Mouse (Mus musculus): Measurements from ENCODE around the gene Klri2. TPM values are rescaled to one million over a fixed set of nuclear protein-coding genes. Genes with fewer than 3 reads are reported as not detected.

Gene Klri2
- polyA plus RNA-seq, 1 experiment from 2014 or later, result not detected

Small RNA genes within 50 kb of the gene (microRNA-seq; reads per million reads assigned to microRNA genes)
- not detected for gene Mir680-1

Other genes with a start within 250 kb of the Klri2 start
- gene Olr1, start 233.3 kb downstream of the Klri2 start, polyA plus RNA-seq (2015; fragmentation: Nextera tagmentation; extraction: Ambion mirVana), result not detected in 2 replicates
- 0.06 TPM in 1 of 2 replicates, not detected in the other for gene Tmem52b, start 227.9 kb downstream of the Klri2 start, polyA plus RNA-seq (2015; fragmentation: Nextera tagmentation; extraction: Ambion mirVana)
- 55.4 and 55.5 TPM in 2 replicates for gene Gabarapl1, start 207.3 kb downstream of the Klri2 start, polyA plus RNA-seq (2015; fragmentation: Nextera tagmentation; extraction: Ambion mirVana)
- gene Klre1, start 162.6 kb downstream of the Klri2 start, polyA plus RNA-seq (2015; fragmentation: Nextera tagmentation; extraction: Ambion mirVana), result not detected in 2 replicates
- gene Klrd1, start 148.7 kb downstream of the Klri2 start, polyA plus RNA-seq (2015; fragmentation: Nextera tagmentation; extraction: Ambion mirVana), result 0.26 TPM in 1 of 2 replicates, not detected in the other
- 0.04 and 0.18 TPM in 2 replicates for gene Klrk1, start 116.6 kb downstream of the Klri2 start, polyA plus RNA-seq (2015; fragmentation: Nextera tagmentation; extraction: Ambion mirVana)
- not detected in 2 replicates for gene Klrc3, start 97.1 kb downstream of the Klri2 start, polyA plus RNA-seq (2015; fragmentation: Nextera tagmentation; extraction: Ambion mirVana)
- not detected in 2 replicates for gene Klrc2, start 79.8 kb downstream of the Klri2 start, polyA plus RNA-seq (2015; fragmentation: Nextera tagmentation; extraction: Ambion mirVana)
- gene Klrc1, start 61.5 kb downstream of the Klri2 start, polyA plus RNA-seq (2015; fragmentation: Nextera tagmentation; extraction: Ambion mirVana), result not detected in 2 replicates
- not detected in 2 replicates for gene Klri1, start 23.4 kb downstream of the Klri2 start, polyA plus RNA-seq (2015; fragmentation: Nextera tagmentation; extraction: Ambion mirVana)
- gene Gm156, start 43.8 kb upstream of the Klri2 start, polyA plus RNA-seq (2015; fragmentation: Nextera tagmentation; extraction: Ambion mirVana), result not detected in 2 replicates
- not detected in 2 replicates for gene Gm17631, start 122.2 kb upstream of the Klri2 start, polyA plus RNA-seq (2015; fragmentation: Nextera tagmentation; extraction: Ambion mirVana)
- not detected in 2 replicates for gene Klra17, start 136.2 kb upstream of the Klri2 start, polyA plus RNA-seq (2015; fragmentation: Nextera tagmentation; extraction: Ambion mirVana)
- gene Klra5, start 177.2 kb upstream of the Klri2 start, polyA plus RNA-seq (2015; fragmentation: Nextera tagmentation; extraction: Ambion mirVana), result not detected in 2 replicates